Mouse (Mus musculus): ENCODE data around the gene Clic3.

GRCm38 (mm10) chr2:25492988-25493387 lies 36.4 kb downstream of the Clic3 start:
- TF ChIP-seq CTCF (IDR thresholded peaks at IDR 0.05; ENCODE audit: low read depth) (no peak), EP300 (optimal IDR thresholded peaks at IDR 0.05) (no peak)

Data from stomach, postnatal 0 days (tissue).